10 mouse cellular contexts compared by ENCODE assay signal in genomic region chr12:111353008-111353407, GRCm38 (mm10). TPM values are rescaled to one million over a fixed set of nuclear protein-coding genes. Genes with fewer than 3 reads are reported as not detected.
A peak's percentile ranks its signal among the peaks of the same experiment; 100 is the strongest.
DNase-seq lines count a peak whose midpoint lies in the region; ATAC-seq lines count a peak whose summit lies in the region.
"Had no signal": no experiment of that assay in that cellular context is flagged by ENCODE, and none has a peak within 500 bp of the region (broad histone marks: within the 10 kb centered on the region; RNA-seq: fewer than 3 reads in every experiment).

No protein-coding gene starts in this region.

- H3K27me3 ChIP-seq in hindbrain, embryonic 13.5 days, result no peaks in the 10 kb centered on the region
- no peaks in the 10 kb centered on the region for H3K27me3 ChIP-seq in hindbrain, embryonic 11.5 days (ENCODE audit: control insufficient read depth, insufficient read depth, low read length)
- H3K27me3 ChIP-seq in lung, embryonic 16.5 days (ENCODE audit: control insufficient read depth, insufficient read depth, low read depth, low read length), result no peaks in the 10 kb centered on the region
- H3K27me3 ChIP-seq in intestine, embryonic 15.5 days (replicated peaks), result no peaks in the 10 kb centered on the region
- no peaks in the 10 kb centered on the region for H3K27me3 ChIP-seq in stomach, embryonic 15.5 days (replicated peaks)

- peak overlapping the region; percentile 78 for H3K27ac ChIP-seq in hindbrain, embryonic 13.5 days
- no peak overlapping the region for H3K27ac ChIP-seq in hindbrain, embryonic 11.5 days (ENCODE audit: low read depth, low read length)
- H3K27ac ChIP-seq in lung, embryonic 16.5 days (ENCODE audit: low read length), result peak overlapping the region; percentile 76
- peak overlapping the region; percentile 49 for H3K27ac ChIP-seq in intestine, embryonic 15.5 days
- peak overlapping the region; percentile 79 for H3K27ac ChIP-seq in stomach, embryonic 15.5 days

- H3K36me3 ChIP-seq in hindbrain, embryonic 13.5 days, result no peaks in the 10 kb centered on the region
- H3K36me3 ChIP-seq in hindbrain, embryonic 11.5 days (ENCODE audit: control insufficient read depth, insufficient read depth, low read length), result no peaks in the 10 kb centered on the region
- no peaks in the 10 kb centered on the region for H3K36me3 ChIP-seq in lung, embryonic 16.5 days (ENCODE audit: control insufficient read depth, insufficient read depth, low read length)
- no peaks in the 10 kb centered on the region for H3K36me3 ChIP-seq in intestine, embryonic 15.5 days
- H3K36me3 ChIP-seq in stomach, embryonic 15.5 days, result no peaks in the 10 kb centered on the region

- H3K4me2 ChIP-seq in hindbrain, embryonic 13.5 days, result peak overlapping the region; percentile 21
- H3K4me2 ChIP-seq in hindbrain, embryonic 11.5 days (replicated peaks; ENCODE audit: low read depth, low read length), result no peak overlapping the region
- H3K4me2 ChIP-seq in lung, embryonic 16.5 days (ENCODE audit: low read depth, low read length), result peak overlapping the region; percentile 28
- peak overlapping the region; percentile 12; the same call in 1 of the 2 replicates for H3K4me2 ChIP-seq in intestine, embryonic 15.5 days (replicated peaks)
- H3K4me2 ChIP-seq in stomach, embryonic 15.5 days, result peak overlapping the region; percentile 19; the same call in 1 of the 2 replicates

- 0 out of 2 replicates have a peak overlapping the region, but pooled peaks have one; percentile 15 for H3K9ac ChIP-seq in hindbrain, embryonic 13.5 days
- no peak overlapping the region for H3K9ac ChIP-seq in hindbrain, embryonic 11.5 days (ENCODE audit: low read depth, low read length)
- no peak overlapping the region for H3K9ac ChIP-seq in lung, embryonic 16.5 days (ENCODE audit: low read length)
- peak overlapping the region; percentile 26; the same call in 1 of the 2 replicates for H3K9ac ChIP-seq in intestine, embryonic 15.5 days
- no peak overlapping the region for H3K9ac ChIP-seq in stomach, embryonic 15.5 days

- H3K9me3 ChIP-seq in hindbrain, embryonic 13.5 days, result no peaks in the 10 kb centered on the region
- H3K9me3 ChIP-seq in hindbrain, embryonic 11.5 days (ENCODE audit: control insufficient read depth, low read length), result no peaks in the 10 kb centered on the region
- H3K9me3 ChIP-seq in lung, embryonic 16.5 days (ENCODE audit: control insufficient read depth, low read length), result no peaks in the 10 kb centered on the region
- H3K9me3 ChIP-seq in intestine, embryonic 15.5 days, result no peaks in the 10 kb centered on the region
- no peaks in the 10 kb centered on the region for H3K9me3 ChIP-seq in stomach, embryonic 15.5 days
- H3K9me3 ChIP-seq: megakaryocyte, embryonic 14.5 days had no signal

- no peak overlapping the region for H3K4me3 ChIP-seq in hindbrain, embryonic 13.5 days
- H3K4me3 ChIP-seq in hindbrain, embryonic 11.5 days (ENCODE audit: low read depth, low read length), result no peak overlapping the region
- no peak overlapping the region for H3K4me3 ChIP-seq in lung, embryonic 16.5 days (ENCODE audit: low read length)
- H3K4me3 ChIP-seq in intestine, embryonic 15.5 days (replicated peaks), result no peak overlapping the region
- H3K4me3 ChIP-seq in stomach, embryonic 15.5 days (replicated peaks), result no peak overlapping the region
- H3K4me3 ChIP-seq: megakaryocyte, embryonic 14.5 days had no signal

- peaks cover 57% of the 10 kb centered on the region for H3K4me1 ChIP-seq in hindbrain, embryonic 13.5 days (replicated peaks)
- peaks cover 7% of the 10 kb centered on the region; the same call in 1 of the 2 replicates for H3K4me1 ChIP-seq in hindbrain, embryonic 11.5 days (replicated peaks; ENCODE audit: control insufficient read depth, insufficient read depth, low read length)
- H3K4me1 ChIP-seq in lung, embryonic 16.5 days (replicated peaks; ENCODE audit: control insufficient read depth, insufficient read depth, low read length), result peaks cover 26% of the 10 kb centered on the region
- peaks cover 43% of the 10 kb centered on the region for H3K4me1 ChIP-seq in intestine, embryonic 15.5 days (replicated peaks)
- H3K4me1 ChIP-seq in stomach, embryonic 15.5 days, result peaks cover 29% of the 10 kb centered on the region

- no peak for DNase-seq in hindbrain, embryonic 11.5 days (ENCODE audit: low spot score)
- no peak for DNase-seq in lung, postnatal 36 days
- no peak for DNase-seq in embryo, embryonic 10.5 days (ENCODE audit: low spot score)
- DNase-seq in right cerebral cortex, adult 2 months (ENCODE audit: low spot score in 2 of 2), result no peak
- DNase-seq: spleen, adult 18-20 months had no signal

- ATAC-seq in hindbrain, embryonic 13.5 days (ENCODE audit: low FRiP score), result 0 out of 2 replicates have a peak, but pooled peaks have one; percentile 9
- ATAC-seq in hindbrain, embryonic 11.5 days (ENCODE audit: low FRiP score), result no peak
- peak; percentile 20 for ATAC-seq in lung, embryonic 16.5 days (ENCODE audit: low read depth)
- peak; percentile 11; the same call in 1 of the 2 replicates for ATAC-seq in intestine, embryonic 15.5 days
- ATAC-seq in stomach, embryonic 15.5 days (ENCODE audit: insufficient read depth, low FRiP score, low read depth), result peak; percentile 23; the same call in 1 of the 2 replicates

- WGBS in hindbrain, embryonic 13.5 days, result 88% methylated on average over 11 of the region's 11 CpGs
- 92% methylated on average over 11 of the region's 11 CpGs for WGBS in hindbrain, embryonic 11.5 days
- WGBS in lung, embryonic 16.5 days, result 68% methylated on average over 11 of the region's 11 CpGs
- WGBS in intestine, embryonic 15.5 days, result 77% methylated on average over 11 of the region's 11 CpGs
- WGBS in stomach, embryonic 15.5 days, result 72% methylated on average over 11 of the region's 11 CpGs

RNA-seq across cellular contexts. Expression of gene Cdc42bpb, which starts 24.5 kb away (rescaled TPM):
- polyA plus RNA-seq in hindbrain, embryonic 13.5 days (2015; fragmentation: Nextera tagmentation; extraction: Ambion mirVana), result 35.0 and 36.5 TPM in 2 replicates
- 28.6 and 31.9 TPM in 2 replicates for polyA plus RNA-seq in hindbrain, embryonic 11.5 days (2014; fragmentation: Nextera tagmentation; extraction: Ambion mirVana)
- polyA plus RNA-seq in lung, embryonic 16.5 days (2015; fragmentation: Nextera tagmentation; extraction: Ambion mirVana), result 34.4 and 36.1 TPM in 2 replicates
- polyA plus RNA-seq in intestine, embryonic 15.5 days (2015; fragmentation: Nextera tagmentation; extraction: Ambion mirVana), result 31.8 and 33.9 TPM in 2 replicates
- polyA plus RNA-seq in stomach, embryonic 15.5 days (2015; fragmentation: Nextera tagmentation; extraction: Ambion mirVana), result 32.5 and 34.2 TPM in 2 replicates

RNA-seq across cellular contexts. Expression of gene Lbhd2, which starts 53.6 kb away (rescaled TPM):
- 0.26 and 0.52 TPM in 2 replicates for polyA plus RNA-seq in hindbrain, embryonic 13.5 days (2015; fragmentation: Nextera tagmentation; extraction: Ambion mirVana)
- polyA plus RNA-seq in hindbrain, embryonic 11.5 days (2014; fragmentation: Nextera tagmentation; extraction: Ambion mirVana), result 0.47 TPM in 1 of 2 replicates, not detected in the other
- 0.79 and 0.80 TPM in 2 replicates for polyA plus RNA-seq in lung, embryonic 16.5 days (2015; fragmentation: Nextera tagmentation; extraction: Ambion mirVana)
- 1.6 and 2.0 TPM in 2 replicates for polyA plus RNA-seq in intestine, embryonic 15.5 days (2015; fragmentation: Nextera tagmentation; extraction: Ambion mirVana)
- polyA plus RNA-seq in stomach, embryonic 15.5 days (2015; fragmentation: Nextera tagmentation; extraction: Ambion mirVana), result 1.4 and 1.7 TPM in 2 replicates

Comparison
In these comparisons a context has a peak if more than half of its experiments do, and no peak if none do; other contexts are left out.
1. H3K9ac ChIP-seq: peak in hindbrain, embryonic 13.5 days (single experiment) and intestine, embryonic 15.5 days (single experiment); none in hindbrain, embryonic 11.5 days (single experiment), lung, embryonic 16.5 days (single experiment) and stomach, embryonic 15.5 days (single experiment).